Mouse (Mus musculus): ENCODE measurements around the gene Tmem222. TPM values are rescaled to one million over a fixed set of nuclear protein-coding genes. Genes with fewer than 3 reads are reported as not detected.

Tmem222 gene
- polyA plus RNA-seq, 1 experiment from 2014 or later, result 58.1 TPM

GRCm38 (mm10) chr4:133253412-133253811, 24.2 kb downstream of the Tmem222 start:
- H3K27ac ChIP-seq (ENCODE audit: low read length), result no peak overlapping the region
- H3K9me3 ChIP-seq (ENCODE audit: low read length), result no peaks in the 10 kb centered on the region
- DNase-seq (ENCODE audit: low spot score) (peak; percentile 35), ATAC-seq (peak; percentile 9; the same call in 1 of the 2 replicates)
- no peak overlapping the region for H3K4me2 ChIP-seq (replicated peaks; ENCODE audit: low read depth, low read length)
- 76% methylated on average over 12 of the region's 12 CpGs for WGBS
- no peak overlapping the region for H3K9ac ChIP-seq (replicated peaks; ENCODE audit: low read depth)
- H3K27me3 ChIP-seq (replicated peaks; ENCODE audit: insufficient read depth, low read length), result peaks cover 34% of the 10 kb centered on the region; the same call in 1 of the 2 replicates
- TF ChIP-seq CTCF (IDR thresholded peaks at IDR 0.05) (no peak), EP300 (IDR thresholded peaks at IDR 0.05) (no peak)
- no peak overlapping the region for H3K4me3 ChIP-seq (ENCODE audit: low read depth, low read length)
- H3K4me1 ChIP-seq (ENCODE audit: insufficient read depth, low read depth, low read length), result peaks cover 7% of the 10 kb centered on the region; the same call in 1 of the 2 replicates
- H3K36me3 ChIP-seq (ENCODE audit: insufficient read depth, low read length), result peaks cover 13% of the 10 kb centered on the region

- peaks cover 7% of the 10 kb centered on the region; the same call in 1 of the 2 replicates for H3K4me1 ChIP-seq (ENCODE audit: insufficient read depth, low read depth, low read length)
- 49% methylated on average over 4 of the region's 4 CpGs for WGBS
- no peak overlapping the region for H3K4me2 ChIP-seq (replicated peaks; ENCODE audit: low read depth, low read length)
- peaks cover 34% of the 10 kb centered on the region; the same call in 1 of the 2 replicates for H3K27me3 ChIP-seq (replicated peaks; ENCODE audit: insufficient read depth, low read length)
- H3K27ac ChIP-seq (ENCODE audit: low read length), result no peak overlapping the region
- H3K9ac ChIP-seq (replicated peaks; ENCODE audit: low read depth), result no peak overlapping the region
- DNase-seq (ENCODE audit: low spot score) (no peak), ATAC-seq (no peak)
- H3K4me3 ChIP-seq (ENCODE audit: low read depth, low read length), result no peak overlapping the region
- TF ChIP-seq EP300 (IDR thresholded peaks at IDR 0.05) (0 out of 2 replicates have a peak, but pooled peaks have one; percentile 7), CTCF (IDR thresholded peaks at IDR 0.05) (peak; percentile 13; the same call in 1 of the 2 replicates)
- H3K36me3 ChIP-seq (ENCODE audit: insufficient read depth, low read length), result peaks cover 13% of the 10 kb centered on the region
- H3K9me3 ChIP-seq (ENCODE audit: low read length), result no peaks in the 10 kb centered on the region
These were observed 25.5 kb downstream of the Tmem222 start for GRCm38 (mm10) chr4:133252089-133252488.

DNA sequence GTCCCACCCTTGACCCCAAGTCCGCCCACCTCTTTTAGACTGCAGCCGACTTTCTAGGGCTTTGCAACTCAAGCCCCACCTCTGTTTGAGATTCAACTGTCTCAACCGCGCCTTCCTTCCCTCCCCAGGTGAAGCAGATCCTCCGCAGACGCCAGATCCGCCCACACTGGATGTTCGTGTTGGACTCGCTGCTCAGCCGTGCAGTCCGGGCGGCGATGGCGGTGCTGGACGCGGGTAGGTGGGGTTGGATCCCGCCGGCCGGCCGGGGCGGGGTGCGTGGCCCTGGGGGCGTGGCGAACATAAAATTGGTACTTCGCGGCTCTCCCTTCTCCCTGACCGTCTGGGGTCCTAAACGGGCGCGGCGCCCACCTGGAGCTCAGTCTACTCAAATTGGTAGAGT, 26.4 kb downstream of the Tmem222 start:
- H3K27ac ChIP-seq (ENCODE audit: low read length), result no peak overlapping the region
- no peak for TF ChIP-seq CTCF (IDR thresholded peaks at IDR 0.05)
- TF ChIP-seq EP300 (IDR thresholded peaks at IDR 0.05), result no peak
- peaks cover 7% of the 10 kb centered on the region; the same call in 1 of the 2 replicates for H3K4me1 ChIP-seq (ENCODE audit: insufficient read depth, low read depth, low read length)
- no peak for ATAC-seq
- H3K9me3 ChIP-seq (ENCODE audit: low read length), result no peaks in the 10 kb centered on the region
- H3K36me3 ChIP-seq (ENCODE audit: insufficient read depth, low read length), result peaks cover 13% of the 10 kb centered on the region
- 0 out of 2 replicates have a peak overlapping the region, but pooled peaks have one; percentile 1 for H3K4me3 ChIP-seq (ENCODE audit: low read depth, low read length)
- DNase-seq (ENCODE audit: low spot score), result no peak
- H3K4me2 ChIP-seq (replicated peaks; ENCODE audit: low read depth, low read length), result peak overlapping the region; percentile 35
- 0 out of 2 replicates have a peak, but pooled peaks cover 27% of the 10 kb centered on the region for H3K27me3 ChIP-seq (replicated peaks; ENCODE audit: insufficient read depth, low read length)
- 9% methylated on average over 31 of the region's 31 CpGs for WGBS
- no peak overlapping the region for H3K9ac ChIP-seq (replicated peaks; ENCODE audit: low read depth)

- H3K36me3 ChIP-seq (ENCODE audit: insufficient read depth, low read length), result peaks cover 13% of the 10 kb centered on the region
- H3K4me2 ChIP-seq (replicated peaks; ENCODE audit: low read depth, low read length), result peak overlapping the region; percentile 35
- TF ChIP-seq EP300 (IDR thresholded peaks at IDR 0.05), result no peak
- peak; percentile 86 for TF ChIP-seq CTCF (IDR thresholded peaks at IDR 0.05)
- 8% methylated on average over 22 of the region's 22 CpGs for WGBS
- no peak overlapping the region for H3K4me3 ChIP-seq (ENCODE audit: low read depth, low read length)
- DNase-seq (ENCODE audit: low spot score) (peak; percentile 79), ATAC-seq (peak; percentile 55)
- H3K27me3 ChIP-seq (replicated peaks; ENCODE audit: insufficient read depth, low read length), result 0 out of 2 replicates have a peak, but pooled peaks cover 24% of the 10 kb centered on the region
- H3K9me3 ChIP-seq (ENCODE audit: low read length), result no peaks in the 10 kb centered on the region
- H3K4me1 ChIP-seq (ENCODE audit: insufficient read depth, low read depth, low read length), result peaks cover 7% of the 10 kb centered on the region; the same call in 1 of the 2 replicates
- H3K9ac ChIP-seq (replicated peaks; ENCODE audit: low read depth), result no peak overlapping the region
- H3K27ac ChIP-seq (ENCODE audit: low read length), result no peak overlapping the region
These were observed 27.0 kb downstream of the Tmem222 start for GRCm38 (mm10) chr4:133250609-133251008.

DNA sequence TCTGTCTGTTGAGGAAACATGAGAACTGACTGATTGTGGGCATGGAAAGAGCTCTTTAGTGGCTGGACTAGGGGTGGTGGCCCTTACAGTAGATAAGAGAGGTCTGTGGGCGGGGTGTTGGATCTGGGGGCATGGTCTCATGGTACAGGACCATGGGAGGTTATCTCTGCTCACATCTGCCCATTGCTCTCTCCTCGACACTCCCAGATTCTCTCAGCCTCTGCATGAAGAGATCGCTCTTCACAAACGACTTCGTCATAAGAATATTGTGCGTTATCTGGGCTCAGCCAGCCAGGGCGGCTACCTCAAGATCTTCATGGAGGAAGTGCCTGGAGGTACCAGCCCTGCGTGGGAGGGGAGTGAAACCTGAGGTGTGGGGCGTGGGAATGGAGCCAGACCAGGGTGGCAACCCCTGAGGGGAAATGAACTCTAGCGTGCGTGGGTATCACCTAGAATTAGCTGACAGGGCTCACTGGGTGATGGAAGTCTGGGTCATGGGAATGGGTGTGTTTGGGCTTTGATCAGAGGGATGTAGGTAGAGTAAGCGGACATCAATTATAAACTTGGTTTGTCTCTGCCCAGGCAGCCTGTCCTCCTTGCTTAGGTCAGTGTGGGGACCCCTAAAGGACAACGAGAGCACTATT, 29.7 kb downstream of the Tmem222 start:
- ATAC-seq, result no peak
- peak; percentile 11 for DNase-seq (ENCODE audit: low spot score)
- Histone ChIP-seq H3K27me3 (replicated peaks; ENCODE audit: insufficient read depth, low read length) (0 out of 2 replicates have a peak, but pooled peaks cover 24% of the 10 kb centered on the region), H3K9ac (replicated peaks; ENCODE audit: low read depth) (no peak overlapping the region), H3K4me1 (ENCODE audit: insufficient read depth, low read depth, low read length) (peaks cover 7% of the 10 kb centered on the region; the same call in 1 of the 2 replicates), H3K27ac (ENCODE audit: low read length) (no peak overlapping the region), H3K4me3 (ENCODE audit: low read depth, low read length) (no peak overlapping the region), H3K36me3 (ENCODE audit: insufficient read depth, low read length) (peaks cover 13% of the 10 kb centered on the region), H3K4me2 (replicated peaks; ENCODE audit: low read depth, low read length) (no peak overlapping the region), H3K9me3 (ENCODE audit: low read length) (no peaks in the 10 kb centered on the region)
- WGBS, result 61% methylated on average over 13 of the region's 13 CpGs
- TF ChIP-seq EP300 (IDR thresholded peaks at IDR 0.05) (no peak), CTCF (IDR thresholded peaks at IDR 0.05) (no peak)

DNA sequence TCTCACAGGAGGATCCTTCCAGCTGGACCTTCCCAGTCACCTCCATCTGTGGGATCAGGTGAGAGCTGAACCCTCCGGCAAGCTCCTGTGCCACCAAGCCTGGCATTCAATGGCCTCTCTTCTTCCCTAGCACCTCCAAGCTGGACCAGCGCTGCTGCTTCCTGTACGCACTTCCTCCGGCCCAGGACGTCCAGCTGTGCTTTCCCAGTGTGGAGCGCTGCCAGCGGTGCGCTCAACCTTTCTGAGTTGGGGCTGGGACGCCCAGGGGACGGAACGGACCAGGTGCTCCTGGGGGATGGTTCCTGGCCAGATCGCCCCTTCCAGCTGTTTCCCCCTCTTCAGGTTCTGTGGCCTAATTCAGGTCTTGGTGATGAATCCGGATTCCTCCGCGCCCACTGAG, 30.5 kb downstream of the Tmem222 start:
- no peak overlapping the region for H3K4me3 ChIP-seq (ENCODE audit: low read depth, low read length)
- 0 out of 2 replicates have a peak overlapping the region, but pooled peaks have one; percentile 14 for H3K4me2 ChIP-seq (replicated peaks; ENCODE audit: low read depth, low read length)
- no peak overlapping the region for H3K27ac ChIP-seq (ENCODE audit: low read length)
- 33% methylated on average over 15 of the region's 15 CpGs for WGBS
- DNase-seq (ENCODE audit: low spot score) (peak; percentile 57), ATAC-seq (peak; percentile 66)
- no peaks in the 10 kb centered on the region for H3K9me3 ChIP-seq (ENCODE audit: low read length)
- peaks cover 13% of the 10 kb centered on the region for H3K36me3 ChIP-seq (ENCODE audit: insufficient read depth, low read length)
- peaks cover 13% of the 10 kb centered on the region; the same call in 1 of the 2 replicates for H3K4me1 ChIP-seq (ENCODE audit: insufficient read depth, low read depth, low read length)
- no peak for TF ChIP-seq CTCF (IDR thresholded peaks at IDR 0.05)
- TF ChIP-seq EP300 (IDR thresholded peaks at IDR 0.05), result peak; percentile 86
- 0 out of 2 replicates have a peak, but pooled peaks cover 21% of the 10 kb centered on the region for H3K27me3 ChIP-seq (replicated peaks; ENCODE audit: insufficient read depth, low read length)
- no peak overlapping the region for H3K9ac ChIP-seq (replicated peaks; ENCODE audit: low read depth)

Measured in lung, postnatal 0 days (tissue).